Mouse (Mus musculus): ENCODE results near the gene Cenpb. TPM values are rescaled to one million over a fixed set of nuclear protein-coding genes. Genes with fewer than 3 reads are reported as not detected.

Gene Cenpb
- polyA plus RNA-seq, 1 experiment = 28.5 TPM

DNA sequence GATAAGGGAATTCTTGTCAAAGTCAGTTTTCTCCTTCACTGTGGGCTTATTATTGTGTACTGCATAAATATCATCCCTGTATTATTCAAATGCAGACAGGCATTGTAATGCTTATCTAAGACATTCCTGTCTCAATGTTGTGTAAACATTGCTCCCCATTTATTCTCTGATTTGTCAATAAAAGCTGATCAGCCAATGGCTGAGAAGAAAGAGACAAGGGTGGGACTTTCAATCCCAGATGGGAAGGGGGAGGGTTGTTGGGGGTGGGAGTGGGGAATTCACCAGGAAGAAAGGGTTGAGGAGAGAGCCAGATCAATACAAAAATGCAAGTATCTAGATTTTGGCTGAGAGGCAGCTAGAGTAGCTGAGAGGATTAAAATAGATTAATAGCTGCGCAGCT is 11.0 kb downstream of the Cenpb start:
- Histone ChIP-seq H3K27ac (ENCODE audit: control insufficient read depth, insufficient read depth, low read depth, low read length, poor library complexity) (no peak overlapping the region), H3K4me3 (replicated peaks; ENCODE audit: control insufficient read depth, low read depth, low read length) (no peak overlapping the region), H3K4me1 (ENCODE audit: control insufficient read depth, insufficient read depth, low read length) (no peaks in the 10 kb centered on the region; the same call in 1 of the 2 replicates)
- WGBS = 92% methylated on average over 1 of the region's 1 CpGs
- TF ChIP-seq POLR2A (IDR thresholded peaks at IDR 0.05; ENCODE audit: borderline replicate concordance, control insufficient read depth, low read depth, low read length) = no peak
- TF ChIP-seq CTCF (IDR thresholded peaks at IDR 0.05; ENCODE audit: control insufficient read depth, insufficient read depth, low read length) = no peak

DNA sequence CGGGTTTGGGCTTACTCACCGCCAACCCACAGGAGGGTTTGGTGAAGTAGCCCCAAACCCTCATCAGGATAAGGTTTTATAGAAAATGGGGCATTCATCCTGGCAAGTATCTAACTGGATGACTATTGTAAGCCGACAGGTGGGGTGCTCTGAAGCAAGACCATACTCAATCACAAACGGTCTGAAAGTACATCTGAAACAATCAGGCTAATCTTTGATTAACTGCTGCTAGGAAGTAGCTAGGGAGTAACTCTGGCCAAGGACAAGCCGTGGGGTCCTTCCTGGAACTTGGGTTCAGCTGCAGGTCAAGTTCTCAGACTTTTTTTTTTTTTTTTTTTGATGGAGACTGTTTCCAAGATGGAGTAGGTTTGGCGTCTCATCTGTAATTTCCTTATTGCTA is 11.9 kb downstream of the Cenpb start:
- WGBS = 76% methylated on average over 6 of the region's 6 CpGs
- TF ChIP-seq POLR2A (IDR thresholded peaks at IDR 0.05; ENCODE audit: borderline replicate concordance, control insufficient read depth, low read depth, low read length) = no peak
- TF ChIP-seq CTCF (IDR thresholded peaks at IDR 0.05; ENCODE audit: control insufficient read depth, insufficient read depth, low read length) = no peak
- Histone ChIP-seq H3K27ac (ENCODE audit: control insufficient read depth, insufficient read depth, low read depth, low read length, poor library complexity) (no peak overlapping the region), H3K4me3 (replicated peaks; ENCODE audit: control insufficient read depth, low read depth, low read length) (no peak overlapping the region), H3K4me1 (ENCODE audit: control insufficient read depth, insufficient read depth, low read length) (no peaks in the 10 kb centered on the region; the same call in 1 of the 2 replicates)

DNA sequence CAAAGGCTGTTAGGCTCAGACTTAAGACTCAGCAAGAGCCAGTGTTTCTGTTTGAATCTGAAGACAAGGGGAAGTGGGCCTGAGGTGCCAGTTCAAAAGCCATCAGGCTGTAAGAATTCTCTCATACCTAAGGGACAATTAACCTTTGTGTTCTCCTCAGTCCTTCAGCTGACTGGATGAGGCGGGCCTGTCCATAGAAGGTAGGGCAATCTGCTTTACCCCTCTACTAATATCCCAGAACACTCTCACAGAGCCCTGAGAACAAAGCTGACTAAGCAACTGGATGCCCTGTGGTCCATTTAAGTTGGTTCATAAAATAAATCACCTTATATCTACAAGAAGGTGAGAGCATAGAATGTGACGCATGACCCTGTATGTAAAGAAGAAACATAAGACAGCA is 13.7 kb downstream of the Cenpb start:
- Histone ChIP-seq H3K27ac (ENCODE audit: control insufficient read depth, insufficient read depth, low read depth, low read length, poor library complexity) (no peak overlapping the region), H3K4me3 (replicated peaks; ENCODE audit: control insufficient read depth, low read depth, low read length) (no peak overlapping the region), H3K4me1 (ENCODE audit: control insufficient read depth, insufficient read depth, low read length) (no peaks in the 10 kb centered on the region; the same call in 1 of the 2 replicates)
- 90% methylated on average over 2 of the region's 2 CpGs for WGBS
- no peak for TF ChIP-seq CTCF (IDR thresholded peaks at IDR 0.05; ENCODE audit: control insufficient read depth, insufficient read depth, low read length)
- TF ChIP-seq POLR2A (IDR thresholded peaks at IDR 0.05; ENCODE audit: borderline replicate concordance, control insufficient read depth, low read depth, low read length) = no peak

DNA sequence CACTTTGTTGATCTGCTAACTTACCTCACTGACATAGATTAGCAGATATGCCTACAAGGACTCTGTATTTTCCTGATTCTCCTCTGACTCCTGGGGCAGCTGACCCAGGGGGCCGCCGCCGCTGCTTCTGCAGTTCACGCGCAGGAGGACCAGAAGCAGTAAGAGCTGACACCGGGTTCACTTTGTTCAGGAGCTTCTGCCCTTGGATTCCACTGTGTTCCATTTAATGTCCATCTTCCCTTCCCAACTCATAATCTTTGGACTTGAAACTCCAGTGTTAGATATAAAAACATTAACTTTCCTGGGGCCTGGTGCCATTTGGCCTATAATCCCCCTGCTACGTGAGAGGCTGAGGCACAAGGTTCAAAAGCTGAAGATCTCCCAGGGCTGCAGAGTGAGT is 15.9 kb downstream of the Cenpb start:
- H3K4me3 ChIP-seq (replicated peaks; ENCODE audit: control insufficient read depth, low read depth, low read length) = no peak overlapping the region
- TF ChIP-seq CTCF (IDR thresholded peaks at IDR 0.05; ENCODE audit: control insufficient read depth, insufficient read depth, low read length) = no peak
- TF ChIP-seq POLR2A (IDR thresholded peaks at IDR 0.05; ENCODE audit: borderline replicate concordance, control insufficient read depth, low read depth, low read length) = no peak
- no peaks in the 10 kb centered on the region; the same call in 1 of the 2 replicates for H3K4me1 ChIP-seq (ENCODE audit: control insufficient read depth, insufficient read depth, low read length)
- H3K27ac ChIP-seq (ENCODE audit: control insufficient read depth, insufficient read depth, low read depth, low read length, poor library complexity) = no peak overlapping the region
- WGBS = 93% methylated on average over 7 of the region's 7 CpGs

DNA sequence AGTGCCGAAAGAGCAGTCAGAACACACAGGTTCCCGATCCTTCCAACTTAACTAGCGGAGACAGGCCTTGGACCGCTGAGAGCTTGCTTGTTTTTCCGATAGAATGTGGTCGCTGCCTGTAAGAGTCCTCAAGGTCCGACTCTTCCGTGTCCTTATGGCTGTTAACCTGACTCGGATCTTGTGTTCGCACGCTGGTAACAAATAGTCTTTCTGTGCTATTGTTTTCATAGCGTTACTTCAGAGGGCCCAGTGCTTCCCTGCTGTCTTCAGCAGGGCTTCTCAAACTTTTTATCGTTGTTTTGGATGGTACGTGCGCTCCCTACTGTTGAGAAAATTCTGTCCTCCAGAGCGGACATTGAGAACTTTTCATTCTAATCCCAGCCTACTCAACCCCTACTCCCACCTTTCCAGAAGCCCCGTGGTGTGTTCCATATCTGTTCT is 19.2 kb downstream of the Cenpb start:
- Histone ChIP-seq H3K4me3 (replicated peaks; ENCODE audit: control insufficient read depth, low read depth, low read length) (peak overlapping the region; percentile 73), H3K4me1 (ENCODE audit: control insufficient read depth, insufficient read depth, low read length) (peaks cover 4% of the 10 kb centered on the region; the same call in 1 of the 2 replicates), H3K27ac (ENCODE audit: control insufficient read depth, insufficient read depth, low read depth, low read length, poor library complexity) (peak overlapping the region; percentile 46; the same call in 1 of the 2 replicates)
- WGBS = 1% methylated on average over 17 of the region's 17 CpGs
- TF ChIP-seq CTCF (IDR thresholded peaks at IDR 0.05; ENCODE audit: control insufficient read depth, insufficient read depth, low read length) (no peak), POLR2A (IDR thresholded peaks at IDR 0.05; ENCODE audit: borderline replicate concordance, control insufficient read depth, low read depth, low read length) (no peak)

DNA sequence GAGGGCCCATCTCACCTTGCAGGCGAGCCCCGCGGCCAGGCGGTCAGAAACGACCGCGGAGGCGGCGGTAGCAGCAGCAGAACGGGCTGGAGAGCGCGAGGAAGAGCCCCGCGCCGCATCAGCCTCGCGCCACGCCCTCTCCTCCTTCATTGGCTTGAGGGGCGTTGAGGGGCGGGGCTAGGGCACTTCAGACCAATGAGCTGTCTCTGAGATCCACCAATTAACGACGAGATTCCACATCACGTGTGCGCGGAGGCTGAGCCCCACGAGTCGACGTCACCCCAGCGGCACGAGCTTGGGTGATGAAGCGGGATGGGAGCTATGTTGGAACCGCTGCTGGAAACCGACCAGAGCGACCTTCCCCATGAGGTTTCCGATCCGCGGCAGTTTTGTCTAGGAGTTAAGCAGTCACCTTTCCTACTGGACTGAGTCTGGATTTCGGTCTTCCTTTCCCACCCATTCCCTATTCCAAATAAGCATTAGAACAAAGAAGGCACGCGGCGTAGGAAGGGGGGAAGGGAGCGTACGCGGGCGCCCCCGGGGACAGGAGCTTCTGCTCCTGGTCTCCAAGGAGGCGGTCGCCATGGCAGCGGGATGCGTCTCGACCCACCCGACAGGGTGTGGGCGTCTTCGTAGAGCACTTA is 19.8 kb downstream of the Cenpb start, which contains the start of gene 1700037H04Rik:
Gene 1700037H04Rik, minus strand, starts transcription at position 144 of the 644 bp plus-strand sequence.
- peak within 1 kb of the TSS; percentile 78 for H3K27ac ChIP-seq (ENCODE audit: control insufficient read depth, insufficient read depth, low read depth, low read length, poor library complexity)
- peaks cover 4% of the 10 kb centered on the region; the same call in 1 of the 2 replicates for H3K4me1 ChIP-seq (ENCODE audit: control insufficient read depth, insufficient read depth, low read length)
- peak within 1 kb of the TSS; percentile 77 for H3K4me3 ChIP-seq (replicated peaks; ENCODE audit: control insufficient read depth, low read depth, low read length)
- WGBS = under 1% methylated on average over 54 of the region's 54 CpGs
- peak; percentile 88 for TF ChIP-seq POLR2A (IDR thresholded peaks at IDR 0.05; ENCODE audit: borderline replicate concordance, control insufficient read depth, low read depth, low read length)
- TF ChIP-seq CTCF (IDR thresholded peaks at IDR 0.05; ENCODE audit: control insufficient read depth, insufficient read depth, low read length) = no peak

DNA sequence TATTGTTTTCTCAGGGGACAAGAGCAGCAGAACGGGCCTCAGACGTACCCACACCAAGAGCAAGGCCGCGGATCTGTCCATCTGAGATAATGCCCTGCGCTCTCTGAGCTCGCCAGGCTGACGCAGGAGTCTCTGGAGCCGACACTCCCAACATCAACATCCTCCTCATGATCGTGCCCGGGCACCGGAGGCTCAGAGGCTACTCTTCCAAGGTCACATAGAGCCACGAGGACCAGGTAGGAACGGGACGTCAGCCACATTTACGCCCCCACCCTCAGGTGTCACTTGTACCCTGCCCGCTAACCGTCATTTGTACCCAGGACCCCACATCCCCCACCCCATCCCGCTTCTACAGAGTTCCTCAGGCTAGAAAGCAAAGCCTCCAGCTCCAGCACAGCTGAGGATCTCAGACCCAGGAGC is 20.4 kb downstream of the Cenpb start:
- H3K4me3 ChIP-seq (replicated peaks; ENCODE audit: control insufficient read depth, low read depth, low read length) = peak overlapping the region; percentile 77
- no peak for TF ChIP-seq CTCF (IDR thresholded peaks at IDR 0.05; ENCODE audit: control insufficient read depth, insufficient read depth, low read length)
- TF ChIP-seq POLR2A (IDR thresholded peaks at IDR 0.05; ENCODE audit: borderline replicate concordance, control insufficient read depth, low read depth, low read length) = peak; percentile 62; the same call in 1 of the 2 replicates
- 0% methylated on average over 18 of the region's 18 CpGs for WGBS
- H3K4me1 ChIP-seq (ENCODE audit: control insufficient read depth, insufficient read depth, low read length) = peaks cover 4% of the 10 kb centered on the region; the same call in 1 of the 2 replicates
- H3K27ac ChIP-seq (ENCODE audit: control insufficient read depth, insufficient read depth, low read depth, low read length, poor library complexity) = peak overlapping the region; percentile 78

DNA sequence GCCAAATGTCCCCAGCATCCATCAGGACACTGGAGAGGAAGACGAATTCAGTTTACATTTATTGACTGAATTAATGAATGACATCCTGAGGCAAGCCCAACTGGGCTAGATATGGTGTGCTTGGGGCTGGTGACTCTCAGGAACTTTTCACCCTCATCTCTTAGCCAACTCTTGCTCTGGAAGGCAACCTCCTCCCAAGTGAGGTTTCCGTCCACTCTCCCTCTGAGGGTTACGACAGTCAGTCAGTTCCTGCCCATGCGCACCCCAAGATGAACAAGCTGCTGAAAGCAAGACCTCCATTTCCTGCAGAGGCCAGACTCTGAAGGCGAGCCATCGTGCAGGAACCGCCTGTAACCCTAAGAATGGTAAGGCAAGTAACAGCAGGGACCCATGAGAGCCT is 22.9 kb downstream of the Cenpb start:
- TF ChIP-seq CTCF (IDR thresholded peaks at IDR 0.05; ENCODE audit: control insufficient read depth, insufficient read depth, low read length) (no peak), POLR2A (IDR thresholded peaks at IDR 0.05; ENCODE audit: borderline replicate concordance, control insufficient read depth, low read depth, low read length) (no peak)
- no peak overlapping the region for H3K4me3 ChIP-seq (replicated peaks; ENCODE audit: control insufficient read depth, low read depth, low read length)
- WGBS = 53% methylated on average over 7 of the region's 7 CpGs
- peaks cover 4% of the 10 kb centered on the region; the same call in 1 of the 2 replicates for H3K4me1 ChIP-seq (ENCODE audit: control insufficient read depth, insufficient read depth, low read length)
- peak overlapping the region; percentile 16; the same call in 1 of the 2 replicates for H3K27ac ChIP-seq (ENCODE audit: control insufficient read depth, insufficient read depth, low read depth, low read length, poor library complexity)

All from bone marrow, adult 2 months (tissue).